Mouse (Mus musculus): ENCODE results near the gene Nfat5. TPM values are rescaled to one million over a fixed set of nuclear protein-coding genes. Genes with fewer than 3 reads are reported as not detected.

Gene Nfat5
- total RNA-seq, 2 experiments from 2014 or later, result 154 to 167 TPM

DNA sequence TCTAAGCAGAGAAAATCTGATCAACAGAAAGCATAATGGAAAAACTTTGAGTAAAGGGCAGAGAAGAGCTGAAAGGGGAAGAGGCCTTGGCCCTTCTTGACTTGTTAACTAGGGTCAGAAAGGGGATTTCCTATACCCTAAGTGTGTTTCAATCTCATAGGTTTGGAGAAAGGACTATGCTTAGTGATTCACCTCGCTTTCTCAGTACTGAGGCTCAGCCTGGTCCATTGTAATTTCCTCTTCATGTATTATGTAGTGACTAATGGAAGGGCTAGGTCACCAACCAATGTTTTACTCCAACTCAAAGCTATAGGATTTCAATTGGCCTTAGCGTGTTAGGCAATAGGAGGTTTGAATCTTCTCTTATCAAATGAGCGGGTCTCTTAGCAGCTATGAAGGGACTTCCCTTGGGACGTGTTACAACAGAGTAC, 2.1 kb upstream of the Nfat5 start:
- no peak for DNase-seq (ENCODE audit: low spot score in 2 of 2)

- no peak for DNase-seq (ENCODE audit: low spot score in 2 of 2)
These were observed 947 bp upstream of the Nfat5 start for GRCm38 (mm10) chr8:107292119-107292927.

GRCm38 (mm10) chr8:107293641-107294628, 665 bp downstream of the Nfat5 start:
- peak; percentile 23 to 40 for DNase-seq (ENCODE audit: low spot score in 2 of 2)

GRCm38 (mm10) chr8:107295450-107295849, 2.2 kb downstream of the Nfat5 start:
- DNase-seq (ENCODE audit: low spot score in 2 of 2), result no peak

GRCm38 (mm10) chr8:107311876-107312275, 18.6 kb downstream of the Nfat5 start:
- DNase-seq (ENCODE audit: low spot score in 2 of 2), result no peak

- peak in 1 of 2 experiments; percentile 59 for DNase-seq (ENCODE audit: low spot score in 2 of 2)
These were observed 30.9 kb downstream of the Nfat5 start for GRCm38 (mm10) chr8:107324142-107324541.

DNA sequence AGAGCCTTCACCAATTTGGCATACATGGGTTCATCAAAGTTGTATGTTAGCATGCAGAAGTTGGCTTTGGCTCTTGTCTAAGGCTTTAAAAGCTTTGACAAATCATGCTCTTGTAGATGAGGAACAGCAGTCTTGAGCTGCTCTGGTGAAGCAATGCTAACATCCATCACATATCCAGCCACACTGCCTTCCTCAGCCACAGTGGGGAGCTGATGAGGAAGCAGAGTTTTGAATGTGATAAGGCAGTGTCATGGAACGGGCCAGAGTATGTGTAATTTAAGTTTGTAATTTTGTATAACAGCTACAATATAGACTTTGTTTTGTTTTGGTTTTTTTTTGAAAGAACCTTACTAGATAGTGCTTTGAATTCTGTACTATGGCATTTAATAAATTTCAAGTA, 36.3 kb downstream of the Nfat5 start:
- DNase-seq (ENCODE audit: low spot score in 2 of 2), result no peak

DNA sequence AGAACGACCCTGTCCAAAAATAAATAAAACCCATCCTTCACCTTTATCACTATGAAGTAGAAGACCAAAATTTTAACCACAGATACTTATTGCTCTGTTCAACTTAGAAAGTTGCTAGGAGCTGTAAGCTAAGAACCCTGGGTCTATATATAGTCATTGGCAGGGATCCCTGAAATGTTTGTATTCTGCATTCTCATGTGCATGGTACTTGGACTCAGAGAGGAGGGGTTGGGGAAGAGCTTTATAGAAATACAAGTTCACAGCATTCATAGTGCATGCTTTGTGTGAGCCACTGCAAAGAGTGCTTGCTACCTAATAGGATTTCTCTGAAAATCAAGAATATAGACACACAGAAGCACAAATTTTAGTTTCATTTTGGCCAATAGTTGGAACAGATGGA, 43.2 kb downstream of the Nfat5 start:
- no peak for DNase-seq (ENCODE audit: low spot score in 2 of 2)

DNA sequence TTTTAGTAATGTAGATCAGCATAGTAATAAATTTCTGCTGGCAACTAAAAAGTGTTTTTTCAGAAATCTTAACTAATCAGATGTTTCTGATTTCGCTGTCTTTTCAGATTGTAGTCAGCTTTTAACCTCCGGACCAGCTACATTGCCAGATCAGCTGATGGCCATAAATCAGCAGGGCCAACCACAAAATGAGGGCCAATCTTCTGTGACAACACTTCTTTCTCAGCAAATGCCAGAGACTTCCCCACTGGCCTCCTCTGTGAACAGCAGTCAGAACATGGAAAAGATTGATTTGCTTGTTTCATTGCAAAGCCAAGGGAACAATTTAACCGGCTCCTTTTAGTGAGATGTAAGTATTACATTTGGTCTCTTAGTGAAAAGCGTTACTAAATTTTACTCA, 77.0 kb downstream of the Nfat5 start:
- no peak for DNase-seq (ENCODE audit: low spot score in 2 of 2)

GRCm38 (mm10) chr8:107377346-107377745, 84.1 kb downstream of the Nfat5 start:
- no peak for DNase-seq (ENCODE audit: low spot score in 2 of 2)

DNA sequence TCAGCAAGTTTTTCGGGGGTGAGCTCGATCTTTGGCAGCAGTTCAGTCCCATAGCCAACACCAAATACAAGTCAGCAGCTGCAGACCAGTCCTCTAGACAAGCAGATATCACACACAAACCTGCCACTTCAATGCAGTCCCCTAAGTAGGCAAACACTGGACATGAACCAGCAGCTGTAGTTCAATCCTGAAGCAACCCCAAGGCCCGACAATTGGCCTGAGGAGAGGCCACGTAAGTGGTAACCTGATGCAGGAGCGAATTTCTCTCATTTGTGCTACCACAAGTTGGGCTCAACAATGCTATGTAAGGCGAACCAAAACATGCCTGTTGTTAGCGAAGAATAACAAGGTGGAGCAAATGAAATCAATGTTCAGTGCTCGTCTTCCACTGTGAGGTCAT, 87.5 kb downstream of the Nfat5 start:
- no peak for DNase-seq (ENCODE audit: low spot score in 2 of 2)

- no peak for DNase-seq (ENCODE audit: low spot score in 2 of 2)
These were observed 88.4 kb downstream of the Nfat5 start for GRCm38 (mm10) chr8:107381666-107382065.

DNA sequence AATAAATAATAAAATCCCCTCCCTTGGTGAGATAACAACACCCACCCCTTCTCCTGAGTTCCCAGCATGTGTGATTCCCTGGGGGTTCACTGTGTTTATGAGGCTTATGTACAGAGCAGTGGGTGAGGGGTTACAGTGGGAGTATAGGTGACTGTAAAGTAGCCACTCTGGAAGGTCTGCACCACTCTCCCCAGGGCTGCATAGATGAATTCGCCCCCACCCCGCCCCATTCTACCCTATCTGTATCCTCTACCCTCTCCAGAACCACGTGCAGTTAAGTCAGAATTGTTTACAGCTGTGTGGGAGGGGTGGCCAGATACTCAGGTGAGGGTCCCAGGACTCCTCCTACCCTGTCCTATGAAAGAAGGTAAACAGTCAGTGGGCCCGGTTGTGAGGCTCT, 89.6 kb downstream of the Nfat5 start:
- DNase-seq (ENCODE audit: low spot score in 2 of 2), result no peak

DNA sequence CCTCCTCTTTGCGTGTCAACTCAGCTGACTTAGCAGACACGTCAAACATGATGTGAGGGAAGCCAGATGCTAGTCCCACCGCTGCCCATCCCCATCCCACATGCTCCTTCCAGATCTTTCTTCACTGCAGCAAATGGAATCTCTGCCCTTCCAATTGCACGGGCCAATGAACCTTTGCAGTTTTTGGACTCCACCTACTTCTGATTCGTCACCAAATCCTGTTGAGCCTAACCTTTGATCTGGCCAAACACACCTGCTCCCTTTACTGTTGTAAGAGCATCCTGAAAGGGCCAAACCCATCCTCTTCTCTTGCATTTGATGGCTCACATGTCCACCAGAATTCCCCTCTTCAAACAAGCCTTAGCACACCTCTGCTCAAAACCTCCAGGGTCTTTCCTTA, 91.4 kb downstream of the Nfat5 start:
- DNase-seq (ENCODE audit: low spot score in 2 of 2), result no peak

DNA sequence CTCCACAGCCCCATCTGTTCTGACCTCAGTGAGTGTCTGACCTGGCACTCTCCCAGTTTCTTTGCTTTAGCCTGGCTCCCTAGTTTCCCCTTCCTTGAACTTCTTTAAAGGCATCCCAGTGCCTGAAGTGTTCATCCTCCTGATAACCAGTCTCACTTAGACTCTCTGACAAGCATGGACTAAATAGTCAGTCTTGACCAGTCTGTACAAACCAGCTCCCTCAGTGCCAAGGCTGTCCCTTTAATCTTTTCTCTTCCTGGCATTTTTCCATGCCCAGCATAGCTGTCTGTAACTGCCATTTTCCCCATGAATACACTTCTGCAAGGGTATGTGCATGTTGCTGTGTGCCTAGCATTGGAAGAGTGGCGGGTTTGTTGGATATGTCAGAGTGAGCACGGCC, 91.8 kb downstream of the Nfat5 start:
- DNase-seq (ENCODE audit: low spot score in 2 of 2), result no peak

- DNase-seq (ENCODE audit: low spot score in 2 of 2), result no peak
These were observed 92.9 kb downstream of the Nfat5 start for GRCm38 (mm10) chr8:107386171-107386570.

GRCm38 (mm10) chr8:107386642-107387041, 93.4 kb downstream of the Nfat5 start:
- no peak for DNase-seq (ENCODE audit: low spot score in 2 of 2)

DNA sequence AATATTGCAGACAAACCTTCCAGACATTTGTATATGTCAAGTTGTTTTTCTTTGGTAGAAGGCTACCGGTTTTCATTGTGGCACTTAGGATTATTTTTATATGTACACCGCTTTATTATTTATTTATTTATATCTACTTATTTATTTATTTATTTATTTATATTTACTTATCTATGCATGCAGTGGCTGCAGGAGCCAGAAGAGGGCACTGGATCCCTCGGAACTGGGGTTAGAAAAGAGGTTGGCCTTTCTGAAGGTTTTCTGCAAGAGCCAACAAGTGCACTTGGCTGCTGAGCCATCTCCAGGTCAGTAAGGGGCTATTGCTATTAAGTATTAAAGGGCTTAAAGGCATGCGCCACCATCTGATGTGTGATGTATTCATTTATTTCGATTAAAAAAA, 94.6 kb downstream of the Nfat5 start:
- DNase-seq (ENCODE audit: low spot score in 2 of 2), result no peak

DNA sequence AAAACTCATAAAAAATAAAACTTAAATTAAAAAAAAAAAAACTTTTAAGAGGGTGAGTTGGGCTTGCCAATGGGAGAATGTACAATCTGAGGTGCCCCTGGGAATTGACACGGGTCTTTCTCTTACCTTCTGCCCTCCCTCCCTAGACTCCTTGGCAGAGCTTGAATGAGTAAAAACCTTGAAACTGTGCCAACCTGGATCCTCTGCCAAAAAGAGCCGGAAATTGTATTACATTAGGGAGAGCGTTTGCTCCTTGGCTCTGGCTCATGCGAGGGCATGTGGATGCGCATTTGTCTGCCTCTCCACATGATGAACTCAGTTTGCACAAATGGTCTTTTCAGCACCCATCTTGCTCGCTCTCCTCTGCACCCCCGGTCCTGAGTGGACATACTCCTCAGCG, 96.3 kb downstream of the Nfat5 start:
- DNase-seq (ENCODE audit: low spot score in 2 of 2), result peak; percentile 38 to 75

DNA sequence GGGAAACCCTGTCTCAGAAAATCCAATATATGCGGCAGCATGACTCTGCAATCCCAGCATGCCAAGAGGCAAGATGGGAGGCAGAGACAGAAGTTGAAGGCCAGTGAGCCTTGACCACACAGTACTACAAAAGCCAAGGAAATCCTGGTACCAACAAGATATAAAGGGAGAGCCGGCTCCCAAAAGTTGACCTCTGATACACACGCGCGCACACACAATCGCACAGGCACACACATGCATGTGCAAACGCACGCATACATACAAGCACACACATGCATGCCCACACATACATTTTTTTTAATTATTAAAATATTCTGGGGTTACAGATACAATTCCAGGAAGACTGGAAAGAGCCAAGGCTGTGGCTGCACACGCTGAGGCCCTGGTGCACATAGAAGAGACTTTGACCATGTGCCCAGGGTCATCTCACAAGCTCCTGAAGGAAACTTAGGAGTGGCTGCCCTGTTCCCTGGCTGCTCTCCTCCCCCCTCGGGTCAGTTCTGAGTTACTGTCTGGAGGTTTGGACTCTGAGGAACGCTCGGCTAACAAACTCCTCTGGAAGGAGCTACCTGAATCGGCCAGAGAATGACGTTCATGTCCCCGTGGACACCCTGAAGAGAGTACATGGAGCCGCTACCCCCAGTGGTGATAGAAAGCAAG, 97.3 kb downstream of the Nfat5 start:
- DNase-seq (ENCODE audit: low spot score in 2 of 2), result no peak

DNA sequence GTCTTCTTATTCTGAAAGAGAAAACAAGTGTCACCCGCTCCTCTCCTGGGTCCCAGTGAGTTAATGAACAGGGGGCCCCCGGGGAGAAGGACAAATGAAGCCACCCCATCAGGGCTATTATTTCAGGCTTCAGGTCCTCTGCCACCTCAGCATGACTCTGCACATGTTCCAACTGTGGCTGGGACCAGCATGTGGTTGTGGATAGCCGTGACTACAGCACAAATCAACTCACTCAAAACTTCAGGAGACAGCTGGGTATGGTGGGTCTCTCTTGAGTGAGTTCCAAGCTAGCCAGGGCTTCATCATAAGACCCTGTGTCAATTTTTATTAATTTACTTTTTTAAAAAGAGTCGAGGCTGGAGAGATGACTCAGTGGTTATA, 97.9 kb downstream of the Nfat5 start:
- DNase-seq (ENCODE audit: low spot score in 2 of 2), result no peak

DNA sequence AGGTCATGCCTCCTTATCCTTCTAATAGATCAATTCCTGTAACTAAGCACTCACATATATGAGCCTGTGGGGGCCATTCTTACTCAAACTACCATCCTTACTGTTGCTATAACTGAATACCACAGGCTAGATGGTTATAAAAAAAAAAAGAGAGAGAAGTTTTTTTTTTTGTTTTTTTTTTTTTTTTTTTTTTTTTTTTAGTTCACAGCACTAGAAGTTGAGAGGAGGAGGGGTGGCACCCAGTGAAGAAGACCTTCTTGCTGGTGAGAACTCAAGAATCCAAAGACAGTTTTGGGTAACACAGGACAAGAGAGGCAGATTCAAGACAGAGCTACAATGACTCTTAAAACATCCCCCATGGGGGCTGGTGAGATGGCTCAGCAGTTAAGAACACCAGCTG, 102.1 kb downstream of the Nfat5 start:
- no peak for DNase-seq (ENCODE audit: low spot score in 2 of 2)

Data from adrenal gland, postnatal 4 days (tissue).